Mouse (Mus musculus) macrophage (primary cell): ENCODE measurements around the gene Cpvl. TPM values are rescaled to one million over a fixed set of nuclear protein-coding genes. Genes with fewer than 3 reads are reported as not detected.

Experiments used
- H3K27ac ChIP-seq: fragments of 350-480 bp; formaldehyde crosslinking; 2 replicates; pipeline ENCODE4 v1.9.0; 2021
- H3K36me3 ChIP-seq: fragments of 350-480 bp; formaldehyde crosslinking; 2 replicates; pipeline ENCODE4 v1.9.0; 2021; ENCODE audit errors: inconsistent target
- H3K4me3 ChIP-seq: fragments of 350-480 bp; formaldehyde crosslinking; 2 replicates; pipeline ENCODE4 v1.9.0; 2021; ENCODE audit errors: inconsistent target
- H3K79me2 ChIP-seq: fragments of 350-480 bp; formaldehyde crosslinking; 2 replicates; pipeline ENCODE4 v1.9.0; 2021; ENCODE audit errors: inconsistent target
- WGBS: methylation state at CpG from one replicate; pipeline ENCODE4 v1.1.7; 2026; ENCODE audit warnings: inconsistent platforms; ENCODE audit not compliant: missing documents; 5-methylcytosine and 5-hydroxymethylcytosine counted together
- polyA plus RNA-seq: library from polyadenylated mRNA; stranded (reverse); fragments of 250-400 nt; gene quantifications from 3 replicates; pipeline ENCODE4 v1.2.4, GENCODE M21; 2018; ENCODE audit warnings: inconsistent platforms

The Cpvl gene
- polyA plus RNA-seq, 1 experiment from 2014 or later: not detected

DNA sequence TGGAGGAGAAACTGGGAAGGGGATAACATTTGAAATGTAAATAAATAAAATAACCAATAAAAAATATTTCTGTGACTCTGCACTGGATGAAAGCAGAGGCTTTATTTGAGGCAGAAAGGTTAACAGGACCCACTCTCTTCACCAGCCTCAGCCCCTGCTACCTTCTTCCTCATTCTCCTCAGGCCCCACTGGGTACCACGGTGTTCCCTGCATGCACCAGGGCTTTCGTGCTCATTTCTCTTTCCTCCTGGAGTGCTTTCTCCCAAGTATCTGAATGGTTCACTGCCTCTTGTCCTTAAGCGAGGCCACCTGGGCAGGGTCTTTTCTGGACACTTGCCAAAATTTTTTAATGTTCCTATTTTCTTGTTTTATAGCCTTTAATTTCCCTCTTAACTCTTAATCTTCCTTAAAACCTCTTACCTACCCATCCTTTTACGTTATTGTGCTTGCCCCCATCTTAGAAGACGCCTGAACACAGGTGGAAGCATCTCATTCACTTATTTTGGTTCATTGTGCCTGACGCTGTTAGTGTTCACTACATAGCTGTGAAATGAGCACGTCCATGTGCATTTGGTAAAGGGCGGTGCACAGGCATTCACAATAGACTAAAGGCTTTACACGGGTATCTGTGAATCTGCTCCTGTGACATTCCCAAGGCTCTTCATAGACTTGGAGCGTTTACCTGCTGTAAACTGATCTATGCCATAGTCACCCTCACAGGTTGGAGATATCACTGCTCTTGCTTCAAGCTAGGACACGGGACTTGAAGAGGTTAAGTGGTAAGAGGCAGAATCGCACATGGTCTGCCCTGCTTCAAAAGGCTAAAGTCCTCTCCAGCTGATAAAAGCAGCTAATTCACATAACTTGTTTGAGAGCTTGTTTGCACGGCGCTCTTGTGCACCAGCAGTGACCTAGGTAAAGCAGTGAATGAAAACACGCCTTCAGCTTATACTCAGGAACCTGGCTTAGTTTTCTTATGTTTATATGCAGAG, 41.0 kb downstream of the Cpvl start:
- Histone ChIP-seq H3K4me3 (no peak overlapping the region), H3K27ac (no peak overlapping the region), H3K79me2 (no peaks in the 10 kb centered on the region), H3K36me3 (no peaks in the 10 kb centered on the region)
- WGBS: 88% methylated on average over 15 of the region's 15 CpGs

DNA sequence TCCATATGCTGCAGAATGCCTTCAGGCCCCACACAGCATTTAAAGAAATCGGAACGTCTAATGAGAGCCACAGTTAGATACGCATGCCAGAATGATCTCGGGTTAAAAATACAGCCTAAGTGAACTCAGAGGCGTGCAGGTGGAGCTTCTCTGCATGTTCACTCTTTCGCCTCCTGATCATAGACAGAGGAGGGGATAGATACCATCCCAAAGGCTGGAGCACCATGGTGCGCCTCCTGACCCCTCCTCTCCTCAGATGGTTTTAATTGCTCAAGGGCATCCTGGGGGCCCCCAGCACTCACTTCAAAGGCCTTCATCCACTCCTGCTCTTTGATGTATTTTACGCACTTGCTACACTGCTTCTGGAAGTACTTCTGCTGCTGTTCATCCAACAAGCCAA, 46.9 kb downstream of the Cpvl start:
- H3K4me3 ChIP-seq: no peak overlapping the region
- no peak overlapping the region for H3K27ac ChIP-seq
- H3K79me2 ChIP-seq: no peaks in the 10 kb centered on the region
- no peaks in the 10 kb centered on the region for H3K36me3 ChIP-seq
- WGBS: 97% methylated on average over 8 of the region's 8 CpGs

DNA sequence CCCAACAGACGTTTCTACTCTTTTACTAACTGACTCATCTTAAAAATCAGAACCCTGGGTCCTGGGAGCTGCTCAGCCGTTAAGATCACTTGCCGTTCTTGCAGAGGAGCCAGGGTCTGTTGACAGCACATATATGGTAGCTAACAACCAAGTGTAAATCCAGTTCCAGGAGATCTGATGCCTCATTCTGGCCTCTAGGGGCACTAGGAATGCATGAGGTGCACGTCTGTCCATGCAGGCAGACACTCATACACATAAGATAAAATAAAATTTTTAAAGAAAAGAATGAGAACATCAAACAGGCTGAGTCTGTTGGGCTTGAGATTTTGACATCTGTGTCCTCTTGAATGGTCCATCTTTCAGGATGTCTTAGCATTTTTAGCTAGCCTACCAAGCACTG, 48.6 kb downstream of the Cpvl start:
- Histone ChIP-seq H3K36me3 (no peaks in the 10 kb centered on the region), H3K79me2 (no peaks in the 10 kb centered on the region), H3K27ac (no peak overlapping the region), H3K4me3 (no peak overlapping the region)
- WGBS: 90% methylated on average over 4 of the region's 4 CpGs

DNA sequence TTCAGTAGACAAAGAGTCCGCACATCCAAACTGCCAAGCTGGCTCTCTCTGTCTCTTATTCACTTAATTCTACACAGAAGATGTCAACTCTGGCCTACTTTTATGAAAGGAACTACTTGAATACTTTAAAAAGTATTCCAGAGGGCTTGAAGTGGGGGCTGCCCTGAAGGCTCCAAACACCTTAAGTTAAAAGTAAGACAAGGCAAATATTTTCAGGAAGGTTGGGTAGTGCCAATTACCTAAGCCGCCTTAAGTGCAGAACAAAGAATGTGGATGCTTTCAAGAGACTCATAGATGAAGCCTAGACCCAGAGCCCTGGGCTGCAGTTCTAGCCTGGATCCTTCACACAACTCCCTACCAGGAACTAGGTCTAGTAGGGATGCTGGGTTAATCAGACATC, 52.3 kb downstream of the Cpvl start:
- Histone ChIP-seq H3K4me3 (no peak overlapping the region), H3K27ac (no peak overlapping the region), H3K36me3 (no peaks in the 10 kb centered on the region), H3K79me2 (no peaks in the 10 kb centered on the region)
- WGBS: 98% methylated on average over 2 of the region's 2 CpGs

DNA sequence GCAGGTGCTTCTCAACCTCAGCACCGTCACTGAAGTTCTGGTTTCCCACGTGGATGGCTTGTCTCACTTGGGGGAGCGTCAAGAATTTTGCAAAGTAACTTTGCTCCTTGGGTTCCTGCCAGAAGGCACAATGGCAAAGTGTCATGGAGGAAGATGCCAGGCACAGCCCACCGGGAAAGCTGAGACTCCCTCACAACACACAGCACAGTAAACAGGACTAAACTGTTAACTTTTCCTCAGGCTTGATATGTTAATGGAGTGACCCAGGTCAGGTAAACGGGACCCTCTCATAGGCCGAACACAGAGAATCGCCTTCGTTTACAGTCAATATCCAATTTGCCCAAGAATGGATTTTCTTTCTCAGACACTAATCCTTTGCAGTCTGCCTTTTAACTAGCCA, 53.3 kb downstream of the Cpvl start:
- H3K79me2 ChIP-seq: no peaks in the 10 kb centered on the region
- H3K4me3 ChIP-seq: no peak overlapping the region
- WGBS: 83% methylated on average over 8 of the region's 8 CpGs
- H3K36me3 ChIP-seq: no peaks in the 10 kb centered on the region
- H3K27ac ChIP-seq: no peak overlapping the region

DNA sequence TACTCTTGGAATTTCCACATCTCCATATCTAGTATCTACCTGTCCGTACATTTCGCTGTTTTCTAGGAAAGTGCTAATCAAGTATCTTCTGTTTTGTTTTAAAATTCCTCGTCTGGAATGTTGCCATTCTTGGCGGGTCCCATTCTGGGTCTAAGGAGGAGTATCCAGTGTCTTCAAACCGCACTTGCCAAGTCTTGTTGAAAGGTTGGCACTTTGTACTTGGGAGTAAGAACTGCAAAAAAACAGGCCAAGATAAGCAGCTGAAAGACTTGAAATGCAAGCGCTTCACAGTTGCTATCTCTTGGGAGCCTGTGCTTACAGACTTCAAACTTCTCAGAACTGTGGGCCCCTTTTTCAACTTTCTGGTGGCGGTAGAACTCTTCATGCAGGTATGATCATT, 58.4 kb downstream of the Cpvl start:
- Histone ChIP-seq H3K79me2 (no peaks in the 10 kb centered on the region), H3K4me3 (no peak overlapping the region), H3K27ac (no peak overlapping the region), H3K36me3 (no peaks in the 10 kb centered on the region)
- WGBS: 93% methylated on average over 7 of the region's 7 CpGs

DNA sequence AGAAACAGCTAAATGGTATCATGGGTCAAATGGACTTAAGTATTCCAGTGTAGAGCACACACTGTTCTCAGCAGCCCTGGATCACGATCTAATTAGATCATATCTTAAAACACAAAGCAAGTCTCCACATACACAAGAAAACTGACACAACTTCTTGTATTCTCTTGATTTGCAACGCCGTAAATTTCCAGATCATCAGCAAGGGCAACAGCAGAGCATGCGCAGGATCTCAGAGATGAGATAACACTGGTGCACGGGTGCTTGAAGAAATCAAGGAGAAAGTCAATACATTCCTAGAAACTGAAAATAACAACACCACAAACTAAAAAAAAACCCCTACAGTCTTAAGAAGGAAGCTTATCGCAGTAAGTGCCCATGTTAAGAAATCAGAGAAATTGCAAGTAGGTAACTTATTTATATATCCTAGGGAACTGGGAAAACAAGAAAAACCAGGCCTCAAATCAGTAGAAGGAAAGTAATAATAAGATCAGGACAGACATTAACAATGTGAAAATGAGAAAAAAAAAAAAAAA, 61.4 kb downstream of the Cpvl start:
- WGBS: 97% methylated on average over 6 of the region's 6 CpGs
- no peaks in the 10 kb centered on the region for H3K36me3 ChIP-seq
- H3K79me2 ChIP-seq: no peaks in the 10 kb centered on the region
- no peak overlapping the region for H3K4me3 ChIP-seq
- no peak overlapping the region for H3K27ac ChIP-seq

DNA sequence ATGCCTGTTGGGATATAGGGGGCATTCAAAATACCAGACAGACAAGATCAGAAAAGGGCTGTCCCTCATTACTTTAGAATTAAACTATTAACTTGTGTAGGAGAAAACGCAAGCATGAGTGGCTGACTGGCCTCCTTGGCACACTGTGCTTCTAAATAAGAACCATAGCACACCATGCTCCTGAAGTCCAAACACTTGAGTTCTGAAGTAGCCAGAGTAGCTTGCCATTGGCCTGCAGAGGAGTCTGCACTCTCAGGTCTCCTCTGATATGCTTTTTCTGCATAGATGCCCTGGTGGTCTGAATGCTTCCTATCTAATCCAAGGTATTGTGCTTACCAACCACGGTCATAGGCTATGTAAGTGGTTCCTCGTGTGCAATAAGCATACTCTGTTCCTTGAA, 63.1 kb downstream of the Cpvl start:
- no peak overlapping the region for H3K27ac ChIP-seq
- H3K79me2 ChIP-seq: no peaks in the 10 kb centered on the region
- 94% methylated on average over 3 of the region's 3 CpGs for WGBS
- no peaks in the 10 kb centered on the region for H3K36me3 ChIP-seq
- H3K4me3 ChIP-seq: no peak overlapping the region

DNA sequence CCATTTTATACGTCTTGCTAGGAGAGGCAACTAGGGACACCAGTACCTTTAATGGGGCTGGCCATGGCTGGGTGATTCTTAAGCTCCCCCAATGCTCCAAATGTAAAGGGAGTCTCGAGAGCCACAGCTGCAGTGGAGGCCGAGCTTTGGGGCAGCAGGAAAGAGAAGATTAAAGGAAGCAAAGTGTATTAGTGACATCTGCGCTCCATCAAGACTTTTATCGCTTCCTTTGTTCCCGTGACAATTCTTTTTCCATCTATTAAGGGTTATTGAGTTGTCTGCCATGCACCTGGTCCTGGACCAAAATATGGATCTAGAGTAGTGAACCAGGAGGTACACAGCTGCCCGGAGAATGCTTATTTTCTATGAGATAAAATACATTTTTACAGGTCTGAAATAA, 65.3 kb downstream of the Cpvl start:
- H3K4me3 ChIP-seq: no peak overlapping the region
- WGBS: 92% methylated on average over 7 of the region's 7 CpGs
- no peak overlapping the region for H3K27ac ChIP-seq
- no peaks in the 10 kb centered on the region for H3K36me3 ChIP-seq
- no peaks in the 10 kb centered on the region for H3K79me2 ChIP-seq

DNA sequence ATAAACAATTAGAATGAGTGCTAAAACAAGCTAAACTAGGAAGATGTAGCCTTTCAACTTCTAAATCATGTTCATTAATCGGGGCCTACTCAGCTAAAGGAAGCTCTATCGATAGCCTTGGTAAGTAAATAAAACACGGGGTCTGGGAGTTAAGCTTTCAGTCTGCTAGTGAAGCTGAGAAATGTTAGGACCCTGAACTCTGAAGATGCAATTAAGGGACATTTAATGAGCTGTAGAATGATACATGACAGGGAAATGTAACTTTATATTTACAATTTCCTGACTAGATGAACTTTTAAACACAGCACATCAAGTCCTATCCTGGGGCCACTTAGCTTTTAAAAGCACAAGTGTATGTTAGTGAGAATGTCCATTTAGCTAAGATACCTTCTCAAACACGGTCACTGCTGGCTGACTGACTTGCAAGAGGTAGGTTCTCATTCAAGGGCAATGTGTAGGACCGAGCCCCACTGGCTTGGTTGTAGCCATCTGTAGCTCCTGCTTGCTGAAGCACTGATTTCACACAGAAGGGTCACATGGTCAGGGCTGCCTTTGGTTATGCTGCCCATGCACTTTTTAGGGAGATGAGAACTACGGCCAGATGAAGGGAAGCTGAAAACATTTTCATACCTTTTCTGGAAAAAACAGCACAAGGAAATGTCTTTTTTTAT, 66.2 kb downstream of the Cpvl start:
- H3K79me2 ChIP-seq: no peaks in the 10 kb centered on the region
- WGBS: 93% methylated on average over 6 of the region's 6 CpGs
- H3K27ac ChIP-seq: no peak overlapping the region
- H3K36me3 ChIP-seq: no peaks in the 10 kb centered on the region
- no peak overlapping the region for H3K4me3 ChIP-seq

DNA sequence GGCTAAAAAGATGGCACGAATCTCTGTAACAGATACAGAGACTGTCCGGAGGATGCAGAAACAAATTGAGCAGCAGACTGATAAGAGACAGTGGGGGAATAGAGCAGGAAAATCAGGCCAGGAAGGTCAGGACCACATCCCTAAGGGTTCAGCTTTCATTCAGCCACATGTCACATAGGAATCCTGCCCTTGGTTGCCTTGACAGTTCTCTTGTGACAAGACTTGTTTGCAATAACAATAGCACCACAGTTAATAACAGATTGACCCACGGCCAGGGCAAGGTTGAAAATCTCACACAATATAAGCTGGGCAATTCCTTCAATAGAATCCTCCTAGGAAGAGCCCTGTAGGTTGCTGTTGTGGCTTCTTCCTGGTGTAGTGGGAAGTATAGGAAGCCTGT, 68.5 kb downstream of the Cpvl start:
- WGBS: 79% methylated on average over 3 of the region's 3 CpGs
- H3K4me3 ChIP-seq: no peak overlapping the region
- H3K79me2 ChIP-seq: no peaks in the 10 kb centered on the region
- no peak overlapping the region for H3K27ac ChIP-seq
- H3K36me3 ChIP-seq: no peaks in the 10 kb centered on the region

DNA sequence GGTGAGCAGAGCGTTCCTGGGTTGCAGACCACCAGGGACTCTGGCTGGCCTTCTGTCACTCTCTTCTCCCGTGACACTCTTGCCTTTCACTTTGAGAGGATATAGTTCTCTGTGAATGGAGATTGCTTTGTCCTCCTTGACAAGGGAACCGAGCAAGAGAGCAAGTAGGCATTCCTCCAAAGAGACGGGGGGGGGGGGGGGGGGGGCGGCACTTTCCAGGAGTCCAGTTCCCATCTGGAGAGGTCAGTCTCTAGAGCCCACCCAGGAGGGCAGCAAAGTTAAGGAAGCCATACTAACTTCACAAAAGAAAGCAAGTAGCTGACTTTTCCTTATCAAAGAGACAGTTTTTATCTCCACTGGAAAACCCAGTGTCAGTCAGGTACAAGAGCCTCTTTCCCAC, 69.0 kb downstream of the Cpvl start:
- H3K4me3 ChIP-seq: no peak overlapping the region
- H3K27ac ChIP-seq: no peak overlapping the region
- WGBS: 76% methylated on average over 4 of the region's 5 CpGs
- H3K79me2 ChIP-seq: no peaks in the 10 kb centered on the region
- H3K36me3 ChIP-seq: no peaks in the 10 kb centered on the region

DNA sequence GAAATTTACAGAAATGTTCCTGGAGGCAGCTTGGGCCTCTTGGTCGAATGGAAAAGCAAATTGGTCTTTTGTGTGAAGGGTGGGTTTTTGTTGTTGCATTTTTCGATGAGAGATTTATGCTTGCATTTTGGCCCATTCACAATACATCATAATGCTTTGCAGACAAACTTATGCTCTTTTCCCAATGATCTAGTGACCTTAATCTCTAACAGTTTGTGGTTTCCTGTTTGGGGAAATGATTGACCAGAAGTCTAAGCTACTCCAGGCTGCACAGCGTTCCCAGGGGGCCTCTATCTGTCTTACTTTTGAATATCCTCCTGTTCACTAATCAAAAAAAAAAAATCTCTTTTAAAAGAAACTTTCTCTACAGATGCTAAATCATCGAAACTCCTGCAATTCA, 71.6 kb downstream of the Cpvl start:
- Histone ChIP-seq H3K4me3 (no peak overlapping the region), H3K27ac (no peak overlapping the region), H3K36me3 (no peaks in the 10 kb centered on the region), H3K79me2 (no peaks in the 10 kb centered on the region)
- 33% methylated on average over 4 of the region's 4 CpGs for whole genome bisulfite sequencing

DNA sequence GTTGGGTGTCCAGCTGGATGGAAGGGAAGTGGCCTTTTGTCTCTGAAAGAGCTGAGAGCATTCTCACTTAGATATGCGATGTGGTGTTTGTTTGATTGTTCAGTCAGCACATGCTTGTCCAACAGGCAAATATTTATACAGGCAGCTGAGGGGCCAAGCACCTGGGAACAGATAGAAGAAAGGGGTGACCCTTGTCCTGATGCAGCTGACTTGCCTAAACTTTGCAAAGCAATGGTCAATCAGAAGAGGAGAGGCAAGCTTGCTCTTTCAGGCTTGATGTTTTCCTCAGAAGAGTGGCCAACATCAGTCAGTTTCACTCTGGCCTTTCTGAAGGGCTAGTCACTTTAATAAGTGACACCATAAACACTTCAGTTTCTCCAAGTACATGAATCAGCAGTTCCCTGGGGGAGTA, 72.4 kb downstream of the Cpvl start:
- WGBS: 90% methylated on average over 1 of the region's 1 CpGs
- no peaks in the 10 kb centered on the region for H3K36me3 ChIP-seq
- H3K79me2 ChIP-seq: no peaks in the 10 kb centered on the region
- H3K4me3 ChIP-seq: no peak overlapping the region
- no peak overlapping the region for H3K27ac ChIP-seq

DNA sequence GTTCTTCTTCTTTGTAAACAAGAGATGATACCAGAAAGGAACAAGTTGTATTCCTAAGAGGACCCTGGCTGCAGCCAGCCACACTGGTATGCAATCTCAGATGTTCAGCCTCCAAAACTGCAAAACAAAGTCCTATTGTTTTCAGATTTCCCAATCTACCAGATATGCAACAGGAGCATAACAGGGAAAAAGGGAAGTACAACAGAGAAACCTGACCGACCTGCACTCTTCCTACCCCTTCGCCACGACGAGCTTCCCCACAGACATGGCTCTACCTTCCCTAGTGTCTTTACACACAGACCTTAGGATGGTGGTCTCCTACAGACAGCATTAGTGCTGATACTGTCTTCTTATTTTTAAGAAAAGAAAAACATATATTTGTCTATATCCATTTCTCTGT, 72.9 kb downstream of the Cpvl start:
- Histone ChIP-seq H3K36me3 (no peaks in the 10 kb centered on the region), H3K27ac (no peak overlapping the region), H3K4me3 (no peak overlapping the region), H3K79me2 (no peaks in the 10 kb centered on the region)
- WGBS: 18% methylated on average over 4 of the region's 4 CpGs
